Mouse (Mus musculus): Measurements from ENCODE around the gene Pkd1. TPM values are rescaled to one million over a fixed set of nuclear protein-coding genes. Genes with fewer than 3 reads are reported as not detected.

Pkd1 gene
- polyA plus RNA-seq, 1 experiment from 2014 or later, result 12.9 TPM

GRCm38 (mm10) chr17:24586532-24586931 is 36.9 kb downstream of the Pkd1 start:
- Histone ChIP-seq H3K4me2 (ENCODE audit: low read length) (no peak overlapping the region), H3K9me3 (replicated peaks; ENCODE audit: control insufficient read depth, low read length) (no peaks in the 10 kb centered on the region), H3K9ac (ENCODE audit: low read length) (no peak overlapping the region), H3K4me3 (ENCODE audit: low read depth, low read length) (no peak overlapping the region), H3K27me3 (replicated peaks; ENCODE audit: control insufficient read depth, insufficient read depth, low read length) (no peaks in the 10 kb centered on the region), H3K36me3 (ENCODE audit: control insufficient read depth, insufficient read depth, low read length) (peaks cover 79% of the 10 kb centered on the region), H3K27ac (ENCODE audit: low read depth, low read length) (no peak overlapping the region), H3K4me1 (ENCODE audit: control insufficient read depth, insufficient read depth, low read length) (no peaks in the 10 kb centered on the region)
- DNase-seq (ENCODE audit: low spot score) (no peak), ATAC-seq (no peak)
- 96% methylated on average over 4 of the region's 4 CpGs for WGBS

- no peak for ATAC-seq
- no peaks in the 10 kb centered on the region for H3K27me3 ChIP-seq (replicated peaks; ENCODE audit: control insufficient read depth, insufficient read depth, low read length)
- peaks cover 88% of the 10 kb centered on the region for H3K36me3 ChIP-seq (ENCODE audit: control insufficient read depth, insufficient read depth, low read length)
- no peak overlapping the region for H3K4me2 ChIP-seq (ENCODE audit: low read length)
- no peaks in the 10 kb centered on the region for H3K9me3 ChIP-seq (replicated peaks; ENCODE audit: control insufficient read depth, low read length)
- no peak overlapping the region for H3K9ac ChIP-seq (ENCODE audit: low read length)
- no peak for DNase-seq (ENCODE audit: low spot score)
- no peak overlapping the region for H3K4me3 ChIP-seq (ENCODE audit: low read depth, low read length)
- 86% methylated on average over 3 of the region's 3 CpGs for WGBS
- H3K4me1 ChIP-seq (ENCODE audit: control insufficient read depth, insufficient read depth, low read length), result no peaks in the 10 kb centered on the region
- H3K27ac ChIP-seq (ENCODE audit: low read depth, low read length), result no peak overlapping the region
Measured at GRCm38 (mm10) chr17:24590943-24591342, 41.3 kb downstream of the Pkd1 start.

- DNase-seq (ENCODE audit: low spot score) (no peak), ATAC-seq (no peak)
- Histone ChIP-seq H3K9ac (ENCODE audit: low read length) (no peak overlapping the region), H3K9me3 (replicated peaks; ENCODE audit: control insufficient read depth, low read length) (no peaks in the 10 kb centered on the region), H3K27ac (ENCODE audit: low read depth, low read length) (no peak overlapping the region), H3K4me3 (ENCODE audit: low read depth, low read length) (no peak overlapping the region), H3K36me3 (ENCODE audit: control insufficient read depth, insufficient read depth, low read length) (peaks cover 88% of the 10 kb centered on the region), H3K4me2 (ENCODE audit: low read length) (no peak overlapping the region), H3K4me1 (ENCODE audit: control insufficient read depth, insufficient read depth, low read length) (no peaks in the 10 kb centered on the region), H3K27me3 (replicated peaks; ENCODE audit: control insufficient read depth, insufficient read depth, low read length) (no peaks in the 10 kb centered on the region)
- 93% methylated on average over 5 of the region's 5 CpGs for WGBS
Measured at GRCm38 (mm10) chr17:24591695-24592094, 42.1 kb downstream of the Pkd1 start.

- Histone ChIP-seq H3K9ac (ENCODE audit: low read length) (no peak overlapping the region), H3K27me3 (replicated peaks; ENCODE audit: control insufficient read depth, insufficient read depth, low read length) (no peaks in the 10 kb centered on the region), H3K9me3 (replicated peaks; ENCODE audit: control insufficient read depth, low read length) (no peaks in the 10 kb centered on the region), H3K27ac (ENCODE audit: low read depth, low read length) (no peak overlapping the region), H3K4me1 (ENCODE audit: control insufficient read depth, insufficient read depth, low read length) (no peaks in the 10 kb centered on the region), H3K4me3 (ENCODE audit: low read depth, low read length) (no peak overlapping the region), H3K36me3 (ENCODE audit: control insufficient read depth, insufficient read depth, low read length) (peaks cover 89% of the 10 kb centered on the region), H3K4me2 (ENCODE audit: low read length) (no peak overlapping the region)
- no peak for DNase-seq (ENCODE audit: low spot score)
- WGBS, result 86% methylated on average over 5 of the region's 5 CpGs
- ATAC-seq, result no peak
Measured at GRCm38 (mm10) chr17:24593248-24593647, 43.6 kb downstream of the Pkd1 start.

- no peaks in the 10 kb centered on the region for H3K27me3 ChIP-seq (replicated peaks; ENCODE audit: control insufficient read depth, insufficient read depth, low read length)
- no peak overlapping the region for H3K4me2 ChIP-seq (ENCODE audit: low read length)
- H3K4me1 ChIP-seq (ENCODE audit: control insufficient read depth, insufficient read depth, low read length), result no peaks in the 10 kb centered on the region
- DNase-seq (ENCODE audit: low spot score) (no peak), ATAC-seq (no peak)
- H3K9me3 ChIP-seq (replicated peaks; ENCODE audit: control insufficient read depth, low read length), result no peaks in the 10 kb centered on the region
- no peak overlapping the region for H3K4me3 ChIP-seq (ENCODE audit: low read depth, low read length)
- no peak overlapping the region for H3K27ac ChIP-seq (ENCODE audit: low read depth, low read length)
- WGBS, result 94% methylated on average over 26 of the region's 26 CpGs
- no peak overlapping the region for H3K9ac ChIP-seq (ENCODE audit: low read length)
- peaks cover 97% of the 10 kb centered on the region for H3K36me3 ChIP-seq (ENCODE audit: control insufficient read depth, insufficient read depth, low read length)
Measured at GRCm38 (mm10) chr17:24593992-24594890, 44.6 kb downstream of the Pkd1 start.

GRCm38 (mm10) chr17:24595126-24596072 is 45.8 kb downstream of the Pkd1 start:
- no peak overlapping the region for H3K4me2 ChIP-seq (ENCODE audit: low read length)
- H3K4me3 ChIP-seq (ENCODE audit: low read depth, low read length), result no peak overlapping the region
- no peak for ATAC-seq
- no peak overlapping the region for H3K9ac ChIP-seq (ENCODE audit: low read length)
- 71% methylated on average over 17 of the region's 17 CpGs for WGBS
- no peaks in the 10 kb centered on the region for H3K9me3 ChIP-seq (replicated peaks; ENCODE audit: control insufficient read depth, low read length)
- H3K27me3 ChIP-seq (replicated peaks; ENCODE audit: control insufficient read depth, insufficient read depth, low read length), result no peaks in the 10 kb centered on the region
- H3K4me1 ChIP-seq (ENCODE audit: control insufficient read depth, insufficient read depth, low read length), result no peaks in the 10 kb centered on the region
- peaks cover 100% of the 10 kb centered on the region for H3K36me3 ChIP-seq (ENCODE audit: control insufficient read depth, insufficient read depth, low read length)
- peak; percentile 6 for DNase-seq (ENCODE audit: low spot score)
- no peak overlapping the region for H3K27ac ChIP-seq (ENCODE audit: low read depth, low read length)

- H3K4me2 ChIP-seq (ENCODE audit: low read length), result no peak overlapping the region
- no peaks in the 10 kb centered on the region for H3K9me3 ChIP-seq (replicated peaks; ENCODE audit: control insufficient read depth, low read length)
- no peaks in the 10 kb centered on the region for H3K27me3 ChIP-seq (replicated peaks; ENCODE audit: control insufficient read depth, insufficient read depth, low read length)
- no peak overlapping the region for H3K27ac ChIP-seq (ENCODE audit: low read depth, low read length)
- H3K36me3 ChIP-seq (ENCODE audit: control insufficient read depth, insufficient read depth, low read length), result peaks cover 100% of the 10 kb centered on the region
- 86% methylated on average over 5 of the region's 5 CpGs for WGBS
- ATAC-seq, result no peak
- no peak overlapping the region for H3K4me3 ChIP-seq (ENCODE audit: low read depth, low read length)
- no peak for DNase-seq (ENCODE audit: low spot score)
- H3K9ac ChIP-seq (ENCODE audit: low read length), result no peak overlapping the region
- H3K4me1 ChIP-seq (ENCODE audit: control insufficient read depth, insufficient read depth, low read length), result no peaks in the 10 kb centered on the region
Measured at GRCm38 (mm10) chr17:24596073-24596466, 46.4 kb downstream of the Pkd1 start.

GRCm38 (mm10) chr17:24596471-24597183 is 47.0 kb downstream of the Pkd1 start:
- no peak for ATAC-seq
- DNase-seq (ENCODE audit: low spot score), result no peak
- 92% methylated on average over 19 of the region's 19 CpGs for WGBS
- Histone ChIP-seq H3K27ac (ENCODE audit: low read depth, low read length) (no peak overlapping the region), H3K9ac (ENCODE audit: low read length) (no peak overlapping the region), H3K4me3 (ENCODE audit: low read depth, low read length) (no peak overlapping the region), H3K4me2 (ENCODE audit: low read length) (no peak overlapping the region), H3K9me3 (replicated peaks; ENCODE audit: control insufficient read depth, low read length) (no peaks in the 10 kb centered on the region), H3K4me1 (ENCODE audit: control insufficient read depth, insufficient read depth, low read length) (no peaks in the 10 kb centered on the region), H3K27me3 (replicated peaks; ENCODE audit: control insufficient read depth, insufficient read depth, low read length) (no peaks in the 10 kb centered on the region), H3K36me3 (ENCODE audit: control insufficient read depth, insufficient read depth, low read length) (peaks cover 100% of the 10 kb centered on the region)
